Mouse (Mus musculus): ENCODE measurements around the gene Pigm.

Gene Pigm

GRCm38 (mm10) chr1:172413491-172414230 is 37.3 kb downstream of the Pigm start:
- no peak for DNase-seq (ENCODE audit: extremely low spot score, low spot score)

GRCm38 (mm10) chr1:172414231-172414585 is 37.9 kb downstream of the Pigm start:
- DNase-seq (ENCODE audit: extremely low spot score, low spot score): no peak

DNA sequence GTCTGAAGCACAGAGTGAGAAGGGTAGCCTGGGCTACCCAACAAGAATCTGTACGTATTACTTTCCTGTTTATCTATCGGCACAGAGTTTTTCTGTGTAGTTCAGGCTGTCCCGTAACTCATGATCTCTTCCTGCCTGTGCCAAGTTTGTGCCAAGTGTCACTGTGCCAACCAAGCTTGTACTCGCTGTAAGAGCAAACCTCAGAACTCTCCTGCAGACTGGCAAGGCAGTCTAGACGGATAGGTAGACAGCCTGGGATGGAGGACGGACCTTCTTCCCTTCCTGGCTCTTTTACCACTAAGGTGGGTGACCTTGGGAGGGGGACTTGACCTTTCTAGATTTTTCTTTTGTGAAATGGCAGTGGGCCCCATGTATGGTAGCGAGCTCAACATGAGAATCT is 38.7 kb downstream of the Pigm start:
- no peak for DNase-seq (ENCODE audit: extremely low spot score, low spot score)

DNA sequence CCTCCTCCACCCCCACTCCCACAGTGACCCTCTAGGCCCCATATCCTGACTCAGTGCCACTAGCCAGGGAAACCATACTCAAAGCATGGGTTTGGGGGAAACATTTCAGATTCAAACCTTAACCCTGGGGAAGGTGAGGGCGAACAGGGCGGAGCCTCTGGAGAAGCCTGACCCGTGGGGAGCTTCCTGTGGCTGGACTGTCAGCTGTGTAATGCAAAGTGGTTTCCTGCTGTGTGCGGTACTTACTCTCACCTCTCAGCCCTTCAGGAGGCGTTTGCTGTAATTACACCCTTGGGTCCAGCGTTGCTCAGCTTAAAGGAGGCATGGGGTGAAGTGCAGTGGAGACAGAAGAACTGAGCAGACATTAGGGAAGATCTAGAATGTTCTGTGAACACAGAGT is 41.8 kb downstream of the Pigm start:
- DNase-seq (ENCODE audit: extremely low spot score, low spot score): no peak

DNA sequence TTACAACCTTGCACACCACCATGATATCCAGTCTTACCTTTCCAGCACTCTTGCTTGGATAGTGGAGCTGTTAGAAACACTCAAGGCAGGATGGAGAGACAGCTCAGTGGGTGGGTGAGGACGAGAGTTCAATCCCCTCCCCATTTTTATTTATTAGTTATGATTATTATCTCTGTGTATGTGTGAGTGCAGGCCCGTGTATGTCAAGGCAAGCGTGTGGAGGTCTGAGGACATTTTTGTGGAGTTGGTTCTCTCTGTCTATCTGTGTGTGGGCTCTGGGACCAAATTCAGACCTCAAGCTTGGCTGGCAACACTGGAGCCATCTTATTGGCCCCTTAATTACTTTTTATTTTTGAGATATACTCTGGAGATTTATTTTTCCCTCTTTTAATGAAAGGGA is 42.3 kb downstream of the Pigm start:
- no peak for DNase-seq (ENCODE audit: extremely low spot score, low spot score)

GRCm38 (mm10) chr1:172420181-172420580 is 43.8 kb downstream of the Pigm start:
- DNase-seq (ENCODE audit: extremely low spot score, low spot score): no peak

DNA sequence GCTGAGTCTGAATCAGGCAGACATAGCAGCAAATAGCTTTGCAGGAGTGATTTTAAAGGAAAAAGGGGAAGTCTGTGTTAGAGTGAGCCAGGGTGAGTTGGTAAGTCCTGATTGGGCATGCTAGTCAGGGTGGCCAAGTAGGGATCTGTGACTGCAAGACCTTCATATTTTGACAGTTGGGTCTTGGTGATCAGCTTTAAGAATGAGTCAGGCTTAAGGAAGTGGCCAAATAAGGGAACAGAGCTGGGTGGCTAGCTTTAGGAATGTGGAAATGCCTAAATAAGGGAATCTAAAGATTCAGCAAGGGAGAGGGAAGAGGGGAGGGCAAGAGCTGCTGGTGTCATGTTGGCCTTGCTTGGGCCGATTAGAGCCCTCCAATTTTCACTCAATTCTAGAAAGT is 47.0 kb downstream of the Pigm start:
- no peak for DNase-seq (ENCODE audit: extremely low spot score, low spot score)

DNA sequence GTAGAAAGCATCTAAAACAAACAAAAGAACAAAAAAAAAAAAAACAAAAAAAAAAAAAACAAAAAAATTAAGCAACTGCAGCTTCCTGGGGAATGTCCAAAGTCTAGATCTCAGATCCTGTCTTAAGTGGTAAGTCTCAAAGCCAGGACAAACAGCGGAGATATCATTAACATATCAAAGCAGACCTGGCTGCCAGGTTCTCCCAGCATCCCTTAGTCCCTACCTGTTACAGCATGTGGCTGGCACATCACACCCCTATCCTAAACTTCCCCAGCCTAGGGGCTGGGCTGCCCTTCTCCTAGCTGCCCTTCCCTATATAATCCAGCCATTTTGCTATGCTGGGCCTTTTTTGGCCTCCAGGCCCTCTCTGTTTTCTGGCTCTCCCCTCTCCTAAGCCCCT is 50.1 kb downstream of the Pigm start:
- no peak for DNase-seq (ENCODE audit: extremely low spot score, low spot score)

DNA sequence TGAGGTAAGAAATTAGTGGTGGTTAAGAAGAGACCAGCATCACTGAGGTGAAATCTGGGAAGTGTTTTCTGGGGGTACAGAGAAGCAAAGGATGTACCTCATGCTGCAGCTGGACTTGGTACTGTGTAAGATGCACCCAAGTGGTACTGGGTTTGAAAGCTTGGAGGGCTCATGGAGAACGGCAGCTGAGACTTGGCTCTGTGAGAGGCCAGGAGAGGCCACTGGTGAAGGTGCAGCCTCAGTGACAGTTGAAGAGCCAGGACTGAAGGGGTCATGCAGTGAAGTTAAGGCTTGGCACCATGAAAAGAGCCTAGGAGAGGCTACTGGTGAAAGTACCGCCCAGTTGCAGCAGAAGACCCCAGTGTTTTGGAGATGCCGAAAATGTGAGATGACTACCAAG is 51.5 kb downstream of the Pigm start:
- DNase-seq (ENCODE audit: extremely low spot score, low spot score): no peak

DNA sequence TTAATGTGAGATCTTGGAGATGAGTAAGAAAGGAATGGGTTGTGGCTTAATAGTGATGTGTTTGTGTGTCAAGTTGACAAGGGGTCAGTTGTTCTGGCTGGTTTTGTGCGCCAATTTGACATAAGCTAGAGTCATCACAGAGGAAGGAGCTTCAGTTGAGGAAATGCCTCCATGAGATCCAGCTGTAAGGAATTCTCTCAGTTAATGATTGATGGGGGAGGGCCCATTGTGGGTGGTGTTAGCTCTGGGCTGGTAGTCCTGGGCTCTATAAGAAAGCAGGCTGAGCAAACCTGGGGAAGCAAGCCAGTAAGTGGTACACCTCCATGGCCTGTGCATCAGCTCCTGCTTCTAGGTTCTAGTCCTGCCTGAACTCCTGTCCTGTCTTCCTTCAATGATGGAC is 52.3 kb downstream of the Pigm start:
- no peak for DNase-seq (ENCODE audit: extremely low spot score, low spot score)

DNA sequence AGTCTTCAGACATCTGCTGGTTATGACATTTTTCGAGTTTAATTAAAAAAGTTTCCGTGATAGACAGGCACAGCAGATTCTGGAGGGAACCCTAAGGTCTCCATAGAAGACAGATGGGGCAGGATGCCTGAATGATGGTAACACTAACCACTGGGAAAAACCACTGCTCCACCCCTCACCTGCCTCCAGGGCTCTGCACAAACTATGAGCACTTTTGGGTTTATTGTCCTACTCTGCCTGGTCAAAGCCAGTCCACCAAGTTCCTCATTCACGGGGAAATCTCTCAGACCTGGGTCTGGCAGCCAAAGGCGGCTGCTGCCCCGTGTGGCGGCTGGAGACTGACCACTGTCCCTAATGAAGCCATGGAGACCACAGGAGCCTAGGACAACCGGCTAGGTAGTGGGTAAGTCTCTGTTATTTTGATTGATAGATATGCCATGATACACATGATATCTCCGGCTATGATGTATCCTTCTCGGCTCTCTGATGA is 54.4 kb downstream of the Pigm start:
- DNase-seq (ENCODE audit: extremely low spot score, low spot score): no peak

- DNase-seq (ENCODE audit: extremely low spot score, low spot score): no peak
Measured at GRCm38 (mm10) chr1:172431836-172432586, 55.7 kb downstream of the Pigm start.

GRCm38 (mm10) chr1:172432587-172432955 is 56.2 kb downstream of the Pigm start:
- no peak for DNase-seq (ENCODE audit: extremely low spot score, low spot score)

GRCm38 (mm10) chr1:172433012-172433850 is 56.9 kb downstream of the Pigm start:
- DNase-seq (ENCODE audit: extremely low spot score, low spot score): no peak

Data from neural tube, embryonic 10.5 days (tissue).